Mouse (Mus musculus) G1E-ER4 (cell line): ENCODE measurements around the gene Nphs1. TPM values are rescaled to one million over a fixed set of nuclear protein-coding genes. Genes with fewer than 3 reads are reported as not detected.

Experiments used
- GATA1 ChIP-seq: IDR thresholded peaks from one replicate; pipeline ENCODE4 v1.8.0; 2012; ENCODE audit warnings: low read length, inconsistent platforms
- polyA plus RNA-seq: library from polyadenylated mRNA; stranded (reverse); fragments of >175 nt; gene quantifications from 2 replicates; pipeline ENCODE4 v1.2.3, GENCODE M21; 2012

The Nphs1 gene
- polyA plus RNA-seq, 1 experiment = not detected

DNA sequence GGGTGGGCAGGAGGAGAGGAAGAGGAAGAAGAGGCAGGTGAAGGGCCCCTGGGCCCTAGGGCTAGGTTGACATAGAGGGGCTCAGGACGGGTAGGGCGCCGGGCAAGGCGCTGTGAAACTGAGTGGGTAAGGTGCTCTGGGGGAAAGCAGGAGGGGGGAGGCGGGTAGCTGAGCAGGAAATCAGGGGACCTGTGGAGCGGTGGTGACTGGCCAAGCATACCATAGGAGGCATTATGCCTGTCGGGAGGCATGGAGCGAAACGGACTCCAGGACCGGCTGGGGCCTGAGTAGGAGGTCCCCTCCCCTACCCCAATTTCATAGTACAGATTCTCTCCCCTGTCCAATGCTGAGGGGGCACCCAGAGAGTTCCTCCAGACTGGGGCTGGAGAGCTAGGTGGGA is 64.8 kb downstream of the Nphs1 start:
- TF ChIP-seq GATA1 = no peak

- no peak for TF ChIP-seq GATA1
Measured at GRCm38 (mm10) chr7:30524487-30524886, 66.4 kb downstream of the Nphs1 start.

GRCm38 (mm10) chr7:30525954-30526353 is 67.8 kb downstream of the Nphs1 start:
- TF ChIP-seq GATA1 = no peak

- TF ChIP-seq GATA1 = no peak
Measured at GRCm38 (mm10) chr7:30526399-30526798, 68.3 kb downstream of the Nphs1 start.

- no peak for TF ChIP-seq GATA1
Measured at GRCm38 (mm10) chr7:30526981-30527380, 68.9 kb downstream of the Nphs1 start.

DNA sequence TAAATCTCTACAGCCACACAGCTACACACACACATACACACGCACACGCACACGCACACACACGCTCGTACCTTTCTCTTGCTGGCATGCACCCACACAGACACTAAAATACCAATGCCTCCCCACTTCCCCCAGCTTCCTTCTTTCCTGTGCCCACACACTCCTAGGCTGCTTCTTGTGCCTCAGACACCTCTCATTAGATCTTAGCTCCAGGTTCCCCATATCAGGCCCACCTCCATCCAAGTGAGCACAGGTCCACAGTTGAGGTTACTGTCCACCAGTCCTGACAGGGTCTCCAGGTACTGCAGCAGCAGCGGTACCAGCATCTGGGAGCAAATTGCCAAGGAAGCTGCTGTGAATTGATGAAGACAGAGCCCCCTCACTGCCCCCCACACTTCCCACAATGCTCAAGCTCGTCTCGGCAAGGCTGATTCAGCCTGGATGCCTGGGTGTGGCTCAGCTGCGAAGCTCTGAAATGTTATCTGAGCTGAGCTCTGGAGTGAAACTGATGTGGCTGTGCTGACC is 73.2 kb downstream of the Nphs1 start:
- no peak for TF ChIP-seq GATA1

DNA sequence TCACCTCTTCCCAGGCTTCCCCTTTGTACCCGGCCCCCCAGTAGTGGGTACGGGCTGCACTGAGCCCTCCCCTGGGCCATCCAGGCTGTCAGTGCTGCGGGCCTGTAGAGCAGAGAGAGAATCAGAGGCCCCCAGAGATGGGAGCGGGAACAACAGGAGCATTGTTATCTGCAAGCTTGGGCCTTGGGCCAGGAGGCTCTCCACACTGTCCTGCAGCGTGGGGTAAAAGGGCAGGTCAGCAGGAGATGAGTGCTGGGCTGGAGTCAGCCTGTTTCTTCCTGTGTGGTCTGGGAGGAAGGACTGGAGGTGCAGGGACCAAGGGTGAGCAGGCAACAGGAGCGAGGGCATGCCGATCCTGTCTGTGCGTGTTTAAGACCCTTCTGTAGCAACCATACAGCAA is 74.8 kb downstream of the Nphs1 start:
- TF ChIP-seq GATA1 = no peak

DNA sequence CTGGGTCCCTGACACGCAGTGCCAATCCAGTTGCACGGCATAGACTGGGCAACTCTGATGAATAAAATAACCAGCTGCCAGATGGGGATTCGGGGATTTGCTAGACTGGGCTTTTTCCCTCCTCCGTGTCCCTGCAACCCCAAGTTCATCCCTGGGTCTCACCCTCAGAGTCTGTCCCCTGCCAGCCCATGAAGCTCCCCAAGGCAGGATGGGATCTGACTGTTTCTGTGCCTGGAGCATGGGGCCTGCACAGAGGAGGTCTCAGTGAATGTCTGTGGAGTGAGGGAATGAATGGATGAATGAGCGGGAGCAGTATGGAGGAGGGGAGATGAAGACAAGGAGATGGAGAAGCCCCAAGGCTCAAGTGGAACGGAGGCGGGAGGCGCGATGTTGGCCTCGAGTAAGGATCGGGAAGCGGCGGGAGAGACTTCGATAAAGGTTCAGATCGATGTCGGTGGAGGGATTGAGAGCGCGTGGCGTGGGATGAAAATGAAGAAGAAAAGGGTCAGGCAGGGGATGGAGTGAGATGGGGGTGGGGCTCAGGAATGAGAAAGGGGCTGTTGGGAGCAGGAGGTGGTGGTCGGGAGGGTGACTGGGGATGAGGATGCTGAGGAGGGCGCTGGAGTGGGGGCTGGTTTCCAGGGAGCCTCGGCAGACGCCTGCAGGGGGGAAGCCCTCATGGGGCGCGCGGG is 76.0 kb downstream of the Nphs1 start:
- no peak for TF ChIP-seq GATA1

- TF ChIP-seq GATA1 = no peak
Measured at GRCm38 (mm10) chr7:30534633-30535577, 76.8 kb downstream of the Nphs1 start, which contains the start of gene Arhgap33. Arhgap33 (minus strand) TSS chr7:30535060.

Other genes starting within 250 kb of the Nphs1 start
- 126 and 136 TPM in 2 replicates for gene Polr2i, start 226.4 kb upstream of the Nphs1 start, polyA plus RNA-seq
- gene Tbcb, start 226.0 kb upstream of the Nphs1 start, polyA plus RNA-seq = 68.1 and 70.9 TPM in 2 replicates
- 0.15 TPM in 1 of 2 replicates, not detected in the other for gene Ovol3, start 222.6 kb upstream of the Nphs1 start, polyA plus RNA-seq
- 0.12 and 0.26 TPM in 2 replicates for gene Thap8, start 178.2 kb upstream of the Nphs1 start, polyA plus RNA-seq
- gene Wdr62, start 177.9 kb upstream of the Nphs1 start, polyA plus RNA-seq = 40.6 and 75.2 TPM in 2 replicates
- 0.24 TPM in 1 of 2 replicates, not detected in the other for gene Clip3, start 166.6 kb upstream of the Nphs1 start, polyA plus RNA-seq
- gene Alkbh6, start 149.6 kb upstream of the Nphs1 start, polyA plus RNA-seq = 59.9 and 74.5 TPM in 2 replicates
- gene Syne4, start 143.5 kb upstream of the Nphs1 start, polyA plus RNA-seq = 7.1 and 8.8 TPM in 2 replicates
- gene E130208F15Rik, start 136.6 kb upstream of the Nphs1 start, polyA plus RNA-seq = 0.39 and 0.44 TPM in 2 replicates
- 23.4 and 30.5 TPM in 2 replicates for gene Sdhaf1, start 134.4 kb upstream of the Nphs1 start, polyA plus RNA-seq
- gene Lrfn3, start 95.5 kb upstream of the Nphs1 start, polyA plus RNA-seq = not detected in 2 replicates
- 0.25 TPM in 1 of 2 replicates, not detected in the other for gene Tyrobp, start 44.6 kb upstream of the Nphs1 start, polyA plus RNA-seq
- not detected in 2 replicates for gene Hcst, start 38.5 kb upstream of the Nphs1 start, polyA plus RNA-seq
- 0.12 and 0.16 TPM in 2 replicates for gene Nfkbid, start 36.6 kb upstream of the Nphs1 start, polyA plus RNA-seq
- not detected in 2 replicates for gene Aplp1, start 12.8 kb upstream of the Nphs1 start, polyA plus RNA-seq
- not detected in 2 replicates for gene Kirrel2, start 625 bp upstream of the Nphs1 start, polyA plus RNA-seq
- gene Prodh2, start 35.3 kb downstream of the Nphs1 start, polyA plus RNA-seq = not detected in 2 replicates
- gene Arhgap33, start 76.7 kb downstream of the Nphs1 start, polyA plus RNA-seq = 70.2 and 78.5 TPM in 2 replicates
- gene Hspb6, start 93.9 kb downstream of the Nphs1 start, polyA plus RNA-seq = 17.1 and 19.6 TPM in 2 replicates
- 32.5 and 41.8 TPM in 2 replicates for gene Proser3, start 94.0 kb downstream of the Nphs1 start, polyA plus RNA-seq
- gene Lin37, start 101.5 kb downstream of the Nphs1 start, polyA plus RNA-seq = 145 and 158 TPM in 2 replicates
- 85.2 and 111 TPM in 2 replicates for gene U2af1l4, start 105.0 kb downstream of the Nphs1 start, polyA plus RNA-seq
- 2.4 and 5.3 TPM in 2 replicates for gene Gm49396, start 105.0 kb downstream of the Nphs1 start, polyA plus RNA-seq
- gene Psenen, start 105.3 kb downstream of the Nphs1 start, polyA plus RNA-seq = 49.9 and 57.2 TPM in 2 replicates
- 3.7 and 8.3 TPM in 2 replicates for gene Igflr1, start 107.1 kb downstream of the Nphs1 start, polyA plus RNA-seq
- 137 and 147 TPM in 2 replicates for gene Kmt2b, start 130.4 kb downstream of the Nphs1 start, polyA plus RNA-seq
- gene Zbtb32, start 140.6 kb downstream of the Nphs1 start, polyA plus RNA-seq = 0.31 and 0.49 TPM in 2 replicates
- gene Upk1a, start 154.5 kb downstream of the Nphs1 start, polyA plus RNA-seq = 1.4 and 2.7 TPM in 2 replicates
- 98.1 and 264 TPM in 2 replicates for gene Cox6b1, start 167.8 kb downstream of the Nphs1 start, polyA plus RNA-seq
- not detected in 2 replicates for gene Etv2, start 177.5 kb downstream of the Nphs1 start, polyA plus RNA-seq
- 415 and 519 TPM in 2 replicates for gene Rbm42, start 192.0 kb downstream of the Nphs1 start, polyA plus RNA-seq
- gene Haus5, start 206.7 kb downstream of the Nphs1 start, polyA plus RNA-seq = 38.7 and 69.6 TPM in 2 replicates
- not detected in 2 replicates for gene Pmis2, start 213.3 kb downstream of the Nphs1 start, polyA plus RNA-seq
- gene 2200002J24Rik, start 240.6 kb downstream of the Nphs1 start, polyA plus RNA-seq = not detected in 2 replicates